Mouse (Mus musculus): ENCODE results near the gene Bbs9.

The Bbs9 gene

DNA sequence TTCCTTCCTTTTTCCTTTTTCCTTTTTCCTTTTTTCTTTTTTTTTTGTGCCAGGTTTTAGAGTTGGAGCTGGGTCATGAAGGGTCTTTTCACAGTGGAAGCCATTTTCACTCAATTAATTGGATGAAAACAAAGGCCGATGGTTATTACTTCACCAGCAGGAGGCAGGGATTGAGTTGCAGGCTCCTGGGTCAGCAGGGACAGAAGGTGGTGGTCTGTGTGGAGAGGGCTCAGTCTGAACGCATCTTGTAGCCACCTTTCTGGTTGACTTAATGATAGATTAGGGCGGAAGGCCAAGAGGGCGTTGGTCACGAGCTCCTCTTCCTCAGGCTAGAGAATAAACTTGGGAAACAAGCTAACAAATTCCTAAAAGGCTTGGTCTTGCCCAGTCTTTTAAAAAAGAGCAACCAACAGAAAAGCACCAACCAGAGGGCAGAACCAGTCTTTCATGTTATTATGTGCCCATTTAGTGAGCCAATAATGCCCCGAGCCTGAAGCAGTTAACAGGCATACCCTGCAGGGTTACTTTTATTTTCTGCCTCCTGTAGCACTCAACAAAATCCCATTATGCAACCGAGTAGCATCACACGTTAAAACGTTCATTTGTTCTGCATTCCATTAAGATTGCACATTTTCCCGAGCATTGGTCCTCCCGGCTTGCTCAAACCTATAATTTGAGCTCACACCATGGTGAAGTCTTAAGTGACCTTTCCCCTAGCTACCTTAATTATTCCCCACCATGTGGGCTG is 231.8 kb downstream of the Bbs9 start:
- in situ Hi-C loops (cut with MboI; ENCODE audit: low pct_unique_long_range_greater_than_20kb in 1 of 2, low sequenced_read_pairs in 2 of 2, unreplicated experiment in 1 of 2) = loop anchor here in 1 of 2 experiments (10.0 kb wide), 1 partner anchor 153 kb away; no protein-coding TSS in a partner anchor

- in situ Hi-C loops (cut with MboI; ENCODE audit: low pct_unique_long_range_greater_than_20kb in 1 of 2, low sequenced_read_pairs in 2 of 2, unreplicated experiment in 1 of 2) = loop anchor here in 1 of 2 experiments (10.0 kb wide), 1 partner anchor 154 kb away; no protein-coding TSS in a partner anchor
Observed at GRCm38 (mm10) chr9:22708970-22709726, 233.6 kb downstream of the Bbs9 start.

GRCm38 (mm10) chr9:22710032-22710431 is 234.5 kb downstream of the Bbs9 start:
- in situ Hi-C loops (cut with MboI; ENCODE audit: low pct_unique_long_range_greater_than_20kb in 1 of 2, low sequenced_read_pairs in 2 of 2, unreplicated experiment in 1 of 2) = loop anchor here (10.0 kb wide), 3 partner anchors 305 to 515 kb away; partner anchors contain the start of gene Bmper (in 1 of the 2)

- in situ Hi-C loops (cut with MboI; ENCODE audit: low pct_unique_long_range_greater_than_20kb in 1 of 2, low sequenced_read_pairs in 2 of 2, unreplicated experiment in 1 of 2) = loop anchor here (10.0 kb wide), 3 partner anchors 303 to 513 kb away; partner anchors contain the start of gene Bmper (in 1 of the 2)
Observed at GRCm38 (mm10) chr9:22711339-22711738, 235.8 kb downstream of the Bbs9 start.

- in situ Hi-C loops (cut with MboI; ENCODE audit: low pct_unique_long_range_greater_than_20kb in 1 of 2, low sequenced_read_pairs in 2 of 2, unreplicated experiment in 1 of 2) = loop anchor here (10.0 kb wide), 3 partner anchors 302 to 512 kb away; partner anchors contain the start of gene Bmper (in 1 of the 2)
Observed at GRCm38 (mm10) chr9:22712743-22713142, 237.2 kb downstream of the Bbs9 start.

GRCm38 (mm10) chr9:22713286-22713685 is 237.8 kb downstream of the Bbs9 start:
- in situ Hi-C loops (cut with MboI; ENCODE audit: low pct_unique_long_range_greater_than_20kb in 1 of 2, low sequenced_read_pairs in 2 of 2, unreplicated experiment in 1 of 2) = loop anchor here (10.0 kb wide), 3 partner anchors 302 to 512 kb away; partner anchors contain the start of gene Bmper (in 1 of the 2)

DNA sequence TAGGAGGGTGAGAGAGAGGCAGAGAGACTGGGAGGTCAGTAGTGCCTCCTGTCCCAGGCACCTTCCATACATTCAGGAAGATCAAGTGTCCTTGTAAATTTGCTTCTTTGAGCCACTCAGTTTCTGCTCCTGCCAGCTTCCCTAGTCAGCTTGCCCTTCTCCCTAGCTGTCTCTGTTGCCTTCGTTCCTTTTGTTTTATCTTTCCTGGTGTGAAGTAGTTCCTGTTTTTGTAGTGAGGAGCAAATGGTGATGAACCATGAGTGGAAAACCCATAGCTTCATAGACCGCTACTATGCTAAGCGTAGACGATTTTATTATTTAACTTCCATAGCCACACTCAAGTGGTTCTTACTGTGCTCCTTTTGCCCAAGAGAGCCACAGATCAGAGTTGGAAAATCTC is 242.1 kb downstream of the Bbs9 start:
- in situ Hi-C loops (cut with MboI; ENCODE audit: low pct_unique_long_range_greater_than_20kb in 1 of 2, low sequenced_read_pairs in 2 of 2, unreplicated experiment in 1 of 2) = loop anchor here (10.0 kb wide), 3 partner anchors 297 to 507 kb away; partner anchors contain the start of gene Bmper (in 1 of the 2)

DNA sequence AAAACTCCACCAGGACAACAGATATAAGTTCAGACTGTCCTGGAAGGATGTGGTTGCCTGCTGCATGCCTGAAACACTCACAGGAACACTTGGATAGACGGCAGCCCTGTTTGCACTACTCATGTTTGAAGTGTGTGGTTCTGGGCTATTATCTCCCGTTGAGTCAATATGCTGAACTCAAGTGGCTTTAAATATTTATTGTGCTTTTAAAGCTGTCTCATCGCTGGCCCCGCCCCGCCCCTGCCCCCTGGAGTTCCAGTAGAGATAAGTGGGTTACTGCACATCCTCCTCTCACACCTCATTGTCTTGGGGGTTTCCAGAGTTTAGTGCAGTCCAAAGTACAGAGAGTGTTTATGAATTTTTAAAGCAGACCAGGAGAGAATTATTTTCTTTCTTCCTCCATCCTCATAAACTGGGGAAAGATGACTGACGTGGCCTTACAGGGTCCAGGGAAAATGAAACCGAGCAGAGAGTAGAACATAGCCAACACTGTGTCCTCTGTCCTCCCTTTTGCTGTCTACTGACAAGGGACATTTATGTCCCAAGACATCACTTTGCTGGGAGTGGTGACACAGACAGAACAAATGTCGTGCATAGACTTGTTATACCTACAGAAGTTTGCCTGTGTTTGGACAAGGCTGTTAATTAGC is 242.8 kb downstream of the Bbs9 start:
- in situ Hi-C loops (cut with MboI; ENCODE audit: low pct_unique_long_range_greater_than_20kb in 1 of 2, low sequenced_read_pairs in 2 of 2, unreplicated experiment in 1 of 2) = loop anchor here (10.0 kb wide), 3 partner anchors 297 to 507 kb away; partner anchors contain the start of gene Bmper (in 1 of the 2)

DNA sequence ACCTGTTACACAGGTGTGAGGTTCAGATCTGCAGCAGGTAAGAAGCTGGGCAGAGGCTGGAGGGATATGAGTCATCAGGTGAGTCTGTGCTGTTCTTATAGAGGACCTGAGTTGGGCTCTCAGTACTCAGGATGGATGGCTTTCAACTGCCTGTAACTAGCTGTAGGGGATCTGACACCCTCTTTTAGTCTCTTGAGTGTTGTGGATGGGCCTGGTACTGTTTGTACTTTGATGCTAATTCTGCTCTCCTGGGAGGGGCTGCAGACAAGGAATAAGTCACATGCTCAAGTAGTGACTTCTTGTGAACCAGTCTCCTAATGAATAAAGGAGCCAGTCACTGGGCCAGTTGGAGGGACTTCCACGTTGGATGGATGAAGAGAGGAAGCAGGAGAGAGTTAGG is 257.1 kb downstream of the Bbs9 start:
- in situ Hi-C loops (cut with MboI; ENCODE audit: low pct_unique_long_range_greater_than_20kb in 1 of 2, low sequenced_read_pairs in 2 of 2, unreplicated experiment in 1 of 2) = no loop called here

GRCm38 (mm10) chr9:22734954-22735353 is 259.4 kb downstream of the Bbs9 start:
- in situ Hi-C loops (cut with MboI; ENCODE audit: low pct_unique_long_range_greater_than_20kb in 1 of 2, low sequenced_read_pairs in 2 of 2, unreplicated experiment in 1 of 2) = no loop called here

GRCm38 (mm10) chr9:22735385-22735784 is 259.9 kb downstream of the Bbs9 start:
- in situ Hi-C loops (cut with MboI; ENCODE audit: low pct_unique_long_range_greater_than_20kb in 1 of 2, low sequenced_read_pairs in 2 of 2, unreplicated experiment in 1 of 2) = no loop called here

GRCm38 (mm10) chr9:22737893-22738292 is 262.4 kb downstream of the Bbs9 start:
- in situ Hi-C loops (cut with MboI; ENCODE audit: low pct_unique_long_range_greater_than_20kb in 1 of 2, low sequenced_read_pairs in 2 of 2, unreplicated experiment in 1 of 2) = no loop called here

- in situ Hi-C loops (cut with MboI; ENCODE audit: low pct_unique_long_range_greater_than_20kb in 1 of 2, low sequenced_read_pairs in 2 of 2, unreplicated experiment in 1 of 2) = no loop called here
Observed at GRCm38 (mm10) chr9:22738861-22739260, 263.3 kb downstream of the Bbs9 start.

GRCm38 (mm10) chr9:22741967-22742366 is 266.5 kb downstream of the Bbs9 start:
- in situ Hi-C loops (cut with MboI; ENCODE audit: low pct_unique_long_range_greater_than_20kb in 1 of 2, low sequenced_read_pairs in 2 of 2, unreplicated experiment in 1 of 2) = no loop called here

GRCm38 (mm10) chr9:22748617-22749016 is 273.1 kb downstream of the Bbs9 start:
- in situ Hi-C loops (cut with MboI; ENCODE audit: low pct_unique_long_range_greater_than_20kb in 1 of 2, low sequenced_read_pairs in 2 of 2, unreplicated experiment in 1 of 2) = no loop called here

DNA sequence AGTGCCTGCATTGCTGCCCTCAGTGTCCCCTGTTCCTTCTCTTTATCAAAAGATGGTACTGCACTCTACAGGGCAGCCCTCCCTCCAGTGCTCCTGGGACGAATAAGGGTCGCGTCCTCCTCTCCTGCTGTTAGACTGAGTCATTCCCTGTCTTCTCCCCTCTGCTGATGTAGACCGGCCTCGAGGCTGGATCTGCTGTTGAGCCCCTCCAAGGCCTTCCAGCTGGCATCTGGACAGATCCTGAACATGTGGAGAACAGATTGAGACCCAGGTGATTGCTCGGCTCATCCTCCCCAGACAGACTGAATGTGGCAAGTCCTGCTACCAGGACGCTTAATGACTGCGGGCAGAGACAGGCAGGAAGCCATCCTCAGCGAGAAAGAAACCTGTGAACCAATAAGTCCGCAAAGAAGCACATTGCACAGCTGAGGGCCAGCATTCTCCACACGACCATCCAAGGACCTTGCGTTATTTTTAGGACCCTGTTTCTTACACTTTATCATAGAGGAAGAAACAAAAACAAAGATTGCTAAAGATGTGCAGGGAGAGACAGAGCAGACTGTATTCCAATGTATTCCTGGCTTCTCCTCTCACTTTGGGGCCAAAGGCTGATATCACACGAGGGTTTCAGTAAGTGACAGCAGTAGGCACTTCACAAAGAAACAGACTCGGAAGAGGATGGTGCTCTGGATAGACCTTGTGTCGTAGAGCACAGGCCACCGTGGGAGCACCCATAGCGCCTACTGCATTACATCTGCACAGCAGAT is 275.4 kb downstream of the Bbs9 start:
- in situ Hi-C loops (cut with MboI; ENCODE audit: low pct_unique_long_range_greater_than_20kb in 1 of 2, low sequenced_read_pairs in 2 of 2, unreplicated experiment in 1 of 2) = no loop called here

DNA sequence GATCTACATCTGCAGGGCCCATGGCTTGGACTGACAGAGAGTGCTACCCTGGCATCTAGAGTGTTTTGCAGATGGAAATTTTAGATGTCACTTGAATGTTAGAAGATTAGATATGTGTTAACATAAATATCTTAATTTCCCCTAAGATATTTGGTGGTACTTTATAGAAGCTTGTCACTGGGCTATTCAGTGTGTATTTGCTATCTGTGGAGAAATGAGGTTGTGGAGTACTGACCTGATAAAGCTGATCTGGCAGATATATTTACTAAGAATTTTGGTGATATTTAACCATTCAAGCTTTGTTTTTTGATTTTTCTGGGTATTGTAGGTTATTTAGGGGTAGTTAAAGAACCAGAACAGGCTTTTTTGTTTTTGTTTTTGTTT is 276.0 kb downstream of the Bbs9 start:
- in situ Hi-C loops (cut with MboI; ENCODE audit: low pct_unique_long_range_greater_than_20kb in 1 of 2, low sequenced_read_pairs in 2 of 2, unreplicated experiment in 1 of 2) = no loop called here

DNA sequence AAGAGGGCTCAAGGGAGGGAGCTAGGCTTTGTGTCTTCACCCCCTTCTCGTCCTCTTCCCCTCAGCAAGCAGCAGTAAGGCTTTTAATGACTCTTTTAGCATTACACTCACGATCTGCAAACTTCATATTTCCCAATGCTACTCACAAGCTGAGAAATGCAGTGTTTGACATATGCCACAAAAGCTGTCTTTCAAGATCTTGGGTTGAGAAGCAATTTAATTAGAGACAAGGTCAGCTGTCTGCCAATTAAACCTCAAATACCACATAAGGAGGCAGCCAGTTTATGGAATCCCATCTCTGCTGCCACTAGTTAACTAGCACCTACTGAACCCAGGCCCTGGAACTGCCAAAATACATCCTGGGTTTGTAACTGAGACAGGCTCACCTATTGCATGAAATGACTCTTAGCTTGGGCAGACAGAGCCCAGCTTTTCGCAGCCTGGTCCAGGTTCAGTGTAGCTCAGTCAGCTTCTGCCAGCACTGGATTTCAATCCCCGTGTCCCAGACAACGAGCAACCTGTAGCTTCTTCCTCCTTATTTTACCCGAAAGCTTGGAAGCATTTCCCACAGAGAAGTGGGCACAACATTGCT is 278.7 kb downstream of the Bbs9 start:
- in situ Hi-C loops (cut with MboI; ENCODE audit: low pct_unique_long_range_greater_than_20kb in 1 of 2, low sequenced_read_pairs in 2 of 2, unreplicated experiment in 1 of 2) = no loop called here
